Mouse (Mus musculus) embryonic fibroblast, embryonic 13.5 days (primary cell): ENCODE measurements at regions not wholly inside any gene's neighbourhood (a gene's known extent, or its start where the extent isn't known, plus 50 kb on each side); places are given as distances from the start of the nearest gene placed in this dataset.
"Not testable (repeated sequence)": the region's sequence is repeated elsewhere in the genome, so short reads cannot be mapped to it uniquely, and the experiment has no call there.

Experiments used
- H3K27ac ChIP-seq: 2 replicates; pipeline ENCODE4 v1.5.1; 2012; ENCODE audit warnings: low read length, control low read depth, inconsistent platforms; ENCODE audit not compliant: insufficient read depth
- H3K4me1 ChIP-seq: 2 replicates; pipeline ENCODE4 v1.6.1; 2011; ENCODE audit warnings: low read length; ENCODE audit not compliant: control insufficient read depth, insufficient read depth
- H3K4me3 ChIP-seq: 2 replicates; pipeline ENCODE4 v1.5.1; 2011; ENCODE audit warnings: mild to moderate bottlenecking, control low read depth, low read length; ENCODE audit not compliant: insufficient read depth
- CTCF ChIP-seq: IDR thresholded peaks from 2 replicates; pipeline ENCODE4 v1.5.1; 2011; ENCODE audit warnings: mild to moderate bottlenecking, control low read depth, low read length, moderate library complexity, borderline replicate concordance; ENCODE audit not compliant: insufficient read depth
- POLR2A ChIP-seq: IDR thresholded peaks from 2 replicates; pipeline ENCODE4 v1.6.1; 2011; ENCODE audit warnings: low read depth, mild to moderate bottlenecking, control low read depth, low read length, moderate library complexity

- H3K4me1 ChIP-seq, H3K4me3 ChIP-seq, H3K27ac ChIP-seq: not testable (repeated sequence)
These were observed 57.1 kb downstream of the Nap1l2 start for GRCm38 (mm10) chrX:103129347-103129746.

DNA sequence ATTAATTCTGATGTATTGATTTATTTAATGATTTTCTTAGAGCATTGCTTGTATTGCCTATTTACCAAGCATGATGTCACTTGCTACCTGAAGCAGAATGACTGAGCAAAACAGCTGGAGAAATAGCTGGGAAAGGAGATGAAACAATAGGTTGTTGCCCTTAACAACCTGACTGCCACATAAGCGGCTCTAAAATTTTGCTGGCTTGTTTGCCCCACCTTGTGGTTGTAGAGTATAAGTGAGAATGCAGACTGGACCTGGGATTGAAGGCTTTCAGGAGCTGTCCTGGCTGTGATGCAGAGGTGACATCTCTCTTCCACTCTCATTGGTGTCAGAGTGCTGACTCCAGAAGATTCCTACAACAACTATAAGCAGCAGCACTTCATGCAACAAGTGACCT is 77.3 kb downstream of the Nap1l2 start:
- Histone ChIP-seq H3K4me3 (no peak overlapping the region), H3K27ac (no peak overlapping the region), H3K4me1 (no peaks in the 10 kb centered on the region)
- TF ChIP-seq CTCF (no peak), POLR2A (no peak)

DNA sequence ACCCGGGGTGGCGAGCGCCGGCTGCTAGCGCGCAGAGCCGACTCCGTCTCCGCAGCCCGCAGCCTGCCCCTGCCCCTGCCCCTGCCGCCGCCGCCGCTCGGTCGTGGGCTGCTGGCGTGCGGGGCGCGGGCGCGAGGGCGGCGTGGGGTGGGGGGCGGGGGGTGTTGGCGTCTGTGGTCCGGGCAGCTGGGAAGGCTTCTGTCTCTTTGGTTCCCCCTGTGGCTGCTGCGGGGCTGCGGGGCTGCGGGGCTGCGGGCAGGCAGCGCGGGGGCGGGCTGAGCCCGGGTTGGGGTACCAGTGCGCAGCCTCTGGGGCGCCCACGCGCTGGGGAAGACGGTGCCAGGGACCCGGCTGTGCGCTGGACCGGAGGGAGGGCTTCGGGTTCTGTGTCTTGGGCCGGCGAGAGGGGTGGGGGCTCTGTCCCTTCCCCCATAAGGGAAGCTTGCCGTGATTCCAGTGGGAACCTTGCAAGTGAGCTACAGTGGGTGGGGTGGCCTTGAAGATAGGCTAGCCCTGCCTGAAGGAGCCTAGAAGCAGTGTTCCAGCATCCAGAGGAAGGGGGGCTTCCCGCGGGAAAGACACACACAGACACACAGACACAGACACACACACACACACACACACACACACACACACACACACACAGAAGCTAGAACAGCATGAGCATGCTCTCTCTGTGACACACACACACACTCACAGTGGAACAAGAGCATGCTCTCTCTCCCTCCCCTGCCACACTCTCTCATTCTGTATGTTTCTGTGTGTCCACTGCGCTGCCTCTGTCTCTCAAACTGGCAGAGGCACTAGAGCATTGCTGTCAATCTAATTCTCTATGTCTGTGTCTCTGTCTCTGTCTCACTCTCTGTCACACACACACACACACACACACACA is 118.5 kb downstream of the Nap1l2 start:
- not testable (repeated sequence) for H3K4me3 ChIP-seq, H3K27ac ChIP-seq, H3K4me1 ChIP-seq

DNA sequence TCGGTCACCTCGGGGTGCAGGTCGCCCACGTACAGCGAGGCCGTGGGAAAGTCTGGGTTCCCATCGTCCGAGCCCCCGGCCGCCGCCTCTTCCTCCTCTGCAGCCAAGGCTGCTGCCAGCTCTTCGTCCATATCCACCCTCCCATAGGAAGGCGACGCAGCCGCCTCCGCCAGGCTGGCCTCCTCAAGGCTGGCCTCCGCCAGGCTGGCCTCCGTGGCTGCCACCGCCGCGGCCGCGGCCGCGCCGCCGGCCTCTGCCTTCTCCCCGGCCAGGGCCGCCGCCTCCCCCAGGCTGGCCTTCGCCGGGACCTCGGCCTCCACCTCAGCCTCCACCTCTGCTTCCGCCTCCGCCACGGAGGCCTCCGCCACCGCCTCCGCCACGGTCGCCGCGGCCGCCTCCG is 119.3 kb downstream of the Nap1l2 start:
- H3K4me1 ChIP-seq, H3K27ac ChIP-seq, H3K4me3 ChIP-seq: not testable (repeated sequence)

GRCm38 (mm10) chrX:103026256-103027028 is 98.3 kb downstream of the 1700018G05Rik start:
- H3K4me1 ChIP-seq = no peaks in the 10 kb centered on the region
- no peak for TF ChIP-seq POLR2A
- TF ChIP-seq CTCF = no peak
- no peak overlapping the region for H3K27ac ChIP-seq
- peak overlapping the region; percentile 30; the same call in 1 of the 2 replicates for H3K4me3 ChIP-seq

DNA sequence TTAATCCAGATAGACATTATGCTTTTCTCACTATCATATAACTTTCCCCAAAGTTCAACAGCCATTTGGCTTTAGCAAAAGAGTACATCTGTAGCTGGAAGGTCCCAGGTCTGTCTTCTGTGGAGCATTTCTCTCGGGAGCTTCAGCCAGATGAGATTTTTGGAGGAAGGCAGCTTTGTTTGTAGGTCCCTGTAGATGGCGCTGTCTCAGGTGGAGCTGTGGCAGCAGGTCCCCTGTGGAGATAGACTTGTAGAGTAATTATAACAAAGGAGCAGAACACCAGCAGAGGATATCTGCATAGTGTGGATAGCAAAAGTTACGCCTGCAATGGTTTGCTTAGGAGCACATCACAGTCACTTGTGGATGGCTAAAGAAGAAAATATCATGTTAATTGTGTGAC is 97.3 kb downstream of the 1700018G05Rik start:
- H3K4me1 ChIP-seq, H3K27ac ChIP-seq, H3K4me3 ChIP-seq: not testable (repeated sequence)

DNA sequence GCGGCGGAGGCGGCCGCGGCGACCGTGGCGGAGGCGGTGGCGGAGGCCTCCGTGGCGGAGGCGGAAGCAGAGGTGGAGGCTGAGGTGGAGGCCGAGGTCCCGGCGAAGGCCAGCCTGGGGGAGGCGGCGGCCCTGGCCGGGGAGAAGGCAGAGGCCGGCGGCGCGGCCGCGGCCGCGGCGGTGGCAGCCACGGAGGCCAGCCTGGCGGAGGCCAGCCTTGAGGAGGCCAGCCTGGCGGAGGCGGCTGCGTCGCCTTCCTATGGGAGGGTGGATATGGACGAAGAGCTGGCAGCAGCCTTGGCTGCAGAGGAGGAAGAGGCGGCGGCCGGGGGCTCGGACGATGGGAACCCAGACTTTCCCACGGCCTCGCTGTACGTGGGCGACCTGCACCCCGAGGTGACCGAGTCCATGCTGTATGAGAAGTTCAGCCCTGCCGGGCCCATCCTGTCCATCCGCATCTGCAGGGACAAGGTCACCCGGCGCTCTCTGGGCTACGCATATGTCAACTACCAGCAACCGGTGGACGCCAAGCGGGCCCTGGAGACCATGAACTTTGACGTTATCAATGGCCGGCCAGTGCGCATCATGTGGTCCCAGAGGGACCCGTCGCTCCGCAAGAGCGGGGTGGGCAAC is 85.4 kb downstream of the 1700018G05Rik start:
- not testable (repeated sequence) for H3K4me3 ChIP-seq, H3K4me1 ChIP-seq, H3K27ac ChIP-seq

GRCm38 (mm10) chrX:103012298-103013243 is 84.4 kb downstream of the 1700018G05Rik start:
- not testable (repeated sequence) for H3K4me1 ChIP-seq, H3K27ac ChIP-seq, H3K4me3 ChIP-seq

- H3K4me3 ChIP-seq, H3K4me1 ChIP-seq, H3K27ac ChIP-seq: not testable (repeated sequence)
These were observed 65.8 kb downstream of the 1700018G05Rik start for GRCm38 (mm10) chrX:102993956-102994355.
